Mouse (Mus musculus) embryonic facial prominence, embryonic 12.5 days (tissue): ENCODE results near the gene Ruvbl2. TPM values are rescaled to one million over a fixed set of nuclear protein-coding genes. Genes with fewer than 3 reads are reported as not detected.
"Not testable (repeated sequence)": the region's sequence is repeated elsewhere in the genome, so short reads cannot be mapped to it uniquely, and the experiment has no call there.

Source experiments
- ATAC-seq: fragments of 200-750 bp; cut with Nextera tagmentation; 2 replicates; pipeline ENCODE4 v1.8.0; 2017; ENCODE audit not compliant: insufficient number of reproducible peaks, insufficient read depth, low FRiP score, low TSS enrichment
- H3K27ac ChIP-seq: fragments of 300-500 bp; sonication (generic); 2 replicates; pipeline ENCODE4 v1.5.1; 2016; ENCODE audit warnings: mild to moderate bottlenecking
- H3K27me3 ChIP-seq: fragments of 300-500 bp; sonication (generic); 2 replicates; pipeline ENCODE4 v1.6.1; 2016; ENCODE audit warnings: mild to moderate bottlenecking, moderate library complexity
- H3K36me3 ChIP-seq: fragments of 300-500 bp; sonication (generic); 2 replicates; pipeline ENCODE4 v1.6.1; 2016; ENCODE audit warnings: mild to moderate bottlenecking
- H3K4me1 ChIP-seq: fragments of 300-500 bp; sonication (generic); 2 replicates; pipeline ENCODE4 v1.6.1; 2016
- H3K4me2 ChIP-seq: fragments of 300-500 bp; sonication (generic); replicated peaks from 2 replicates; pipeline ENCODE4 v1.6.1; 2016; ENCODE audit warnings: mild to moderate bottlenecking, moderate library complexity
- H3K4me3 ChIP-seq: fragments of 300-500 bp; sonication (generic); 2 replicates; pipeline ENCODE4 v1.5.1; 2016; ENCODE audit warnings: mild to moderate bottlenecking
- H3K9ac ChIP-seq: fragments of 300-500 bp; sonication (generic); 2 replicates; pipeline ENCODE4 v1.6.1; 2016; ENCODE audit warnings: mild to moderate bottlenecking, moderate library complexity
- H3K9me3 ChIP-seq: fragments of 300-500 bp; sonication (generic); 2 replicates; pipeline ENCODE4 v1.6.1; 2016; ENCODE audit warnings: mild to moderate bottlenecking, moderate library complexity
- WGBS: fragments of 180-500 bp; shearing (Covaris S2); methylation state at CpG from one replicate; pipeline ENCODE4 v1.1.7; 2016; 5-methylcytosine and 5-hydroxymethylcytosine counted together
- polyA plus RNA-seq: library from polyadenylated mRNA; unstranded; fragments of >200 nt; fragmentation: Nextera tagmentation; extraction: Ambion mirVana; gene quantifications from 2 replicates; pipeline ENCODE4 v1.2.1, GENCODE M21; 2016

Gene Ruvbl2
- polyA plus RNA-seq, 1 experiment from 2014 or later, result 151 TPM

DNA sequence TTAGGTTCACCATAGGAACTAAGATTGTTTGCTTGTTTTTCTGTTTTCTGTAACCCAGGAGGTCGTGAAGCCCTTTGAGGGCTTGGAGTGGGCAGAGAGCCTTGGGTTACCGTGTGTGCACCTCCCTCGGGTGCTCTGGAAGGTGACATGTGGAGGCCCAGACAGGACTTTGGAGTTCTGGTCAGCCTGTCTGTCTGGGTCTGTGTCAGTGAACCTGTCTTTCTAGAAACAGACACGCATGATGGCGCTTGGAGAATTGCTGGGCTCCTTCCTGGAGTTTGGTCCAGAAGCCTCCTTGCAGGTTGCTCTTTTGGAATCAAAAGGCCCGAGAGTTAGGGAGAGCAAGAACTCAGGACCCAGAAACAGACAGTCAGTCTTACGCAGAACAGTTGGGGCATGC lies 22.5 kb upstream of the Ruvbl2 start:
- Histone ChIP-seq H3K4me3 (peak overlapping the region; percentile 89), H3K36me3 (peaks cover 61% of the 10 kb centered on the region), H3K4me2 (peak overlapping the region; percentile 43), H3K27me3 (no peaks in the 10 kb centered on the region), H3K4me1 (peaks cover 28% of the 10 kb centered on the region), H3K27ac (peak overlapping the region; percentile 80), H3K9ac (no peak overlapping the region; the same call in 1 of the 2 replicates), H3K9me3 (no peaks in the 10 kb centered on the region)
- 74% methylated on average over 7 of the region's 7 CpGs for WGBS
- ATAC-seq, result no peak

GRCm38 (mm10) chr7:45459564-45460140 lies 21.8 kb upstream of the Ruvbl2 start, which contains the start of gene Ftl1:
Gene Ftl1, minus strand, starts transcription at chr7:45459884.
- not testable (repeated sequence) for H3K27me3 ChIP-seq, H3K9me3 ChIP-seq
- Histone ChIP-seq H3K4me3 (peak within 1 kb of the TSS; percentile 89), H3K9ac (peak within 1 kb of the TSS; percentile 89), H3K4me2 (peak within 1 kb of the TSS; percentile 73), H3K4me1 (peaks cover 24% of the 10 kb centered on the region), H3K27ac (peak within 1 kb of the TSS; percentile 97), H3K36me3 (peaks cover 61% of the 10 kb centered on the region)
- peak; percentile 94 for ATAC-seq
- under 1% methylated on average over 28 of the region's 37 CpGs for WGBS

- Histone ChIP-seq H3K9me3 (no peaks in the 10 kb centered on the region), H3K36me3 (peaks cover 62% of the 10 kb centered on the region), H3K4me1 (peaks cover 24% of the 10 kb centered on the region), H3K4me3 (peak overlapping the region; percentile 89), H3K27ac (peak overlapping the region; percentile 97), H3K9ac (peak overlapping the region; percentile 89), H3K27me3 (no peaks in the 10 kb centered on the region), H3K4me2 (peak overlapping the region; percentile 73)
- ATAC-seq, result peak; percentile 57
- WGBS, result under 1% methylated on average over 43 of the region's 43 CpGs
Measured at GRCm38 (mm10) chr7:45458748-45459563, 21.1 kb upstream of the Ruvbl2 start.

DNA sequence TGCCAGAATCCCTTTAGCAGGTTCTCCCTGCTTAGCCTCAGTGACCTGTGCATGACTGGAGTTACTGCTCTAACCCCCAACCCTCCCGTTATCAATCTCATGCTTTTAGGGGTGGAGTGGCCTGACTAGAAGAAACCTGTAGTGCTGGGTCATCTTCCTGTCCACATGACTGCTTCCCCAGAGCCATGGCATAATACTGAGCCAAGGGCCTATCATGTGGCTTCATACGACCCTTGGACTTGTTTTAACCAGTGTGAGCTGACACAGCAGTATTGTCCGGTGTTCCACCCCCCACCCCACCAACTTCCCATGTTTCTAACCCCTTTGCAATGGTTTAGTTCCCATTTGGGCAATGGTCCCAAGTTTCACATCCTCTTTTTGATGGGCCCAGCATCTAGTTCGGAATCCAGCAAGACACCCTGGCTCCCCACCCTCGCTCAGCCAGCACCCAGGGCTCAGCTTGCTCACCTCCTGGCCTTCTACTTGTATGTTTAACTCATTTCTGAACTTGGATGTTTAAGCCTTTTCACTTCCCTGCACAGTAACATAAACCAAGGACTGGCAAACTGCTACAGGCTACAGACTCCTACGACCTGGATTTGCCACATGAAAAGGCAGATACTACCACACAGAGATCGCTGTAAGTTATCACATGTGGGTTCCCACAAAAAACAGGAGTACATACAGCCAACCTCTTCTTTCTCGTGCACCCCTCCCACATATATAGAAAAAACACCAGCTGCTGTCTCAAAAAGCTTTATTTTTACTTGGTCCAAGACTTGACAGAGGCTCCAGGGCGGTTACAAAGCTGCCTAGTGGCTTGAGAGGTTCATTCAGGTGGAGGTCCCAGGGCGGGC lies 19.5 kb upstream of the Ruvbl2 start:
- peaks cover 61% of the 10 kb centered on the region for H3K36me3 ChIP-seq

GRCm38 (mm10) chr7:45456721-45457203 lies 18.9 kb upstream of the Ruvbl2 start:
- Histone ChIP-seq H3K27ac (peak overlapping the region; percentile 30; the same call in 1 of the 2 replicates), H3K36me3 (peaks cover 61% of the 10 kb centered on the region), H3K27me3 (no peaks in the 10 kb centered on the region), H3K4me1 (peaks cover 24% of the 10 kb centered on the region), H3K4me3 (0 out of 2 replicates have a peak overlapping the region, but pooled peaks have one; percentile 89), H3K9ac (no peak overlapping the region; the same call in 1 of the 2 replicates), H3K9me3 (no peaks in the 10 kb centered on the region), H3K4me2 (no peak overlapping the region)
- WGBS, result 51% methylated on average over 9 of the region's 9 CpGs
- no peak for ATAC-seq

More for the DNA sequence above, 19.5 kb upstream of the Ruvbl2 start:
- Histone ChIP-seq H3K9me3 (no peaks in the 10 kb centered on the region), H3K4me2 (peak overlapping the region; percentile 73), H3K4me1 (peaks cover 24% of the 10 kb centered on the region), H3K9ac (peak overlapping the region; percentile 89), H3K27me3 (no peaks in the 10 kb centered on the region), H3K4me3 (peak overlapping the region; percentile 89), H3K27ac (0 out of 2 replicates have a peak overlapping the region, but pooled peaks have one; percentile 42)
- WGBS, result 69% methylated on average over 10 of the region's 10 CpGs
- ATAC-seq, result no peak

DNA sequence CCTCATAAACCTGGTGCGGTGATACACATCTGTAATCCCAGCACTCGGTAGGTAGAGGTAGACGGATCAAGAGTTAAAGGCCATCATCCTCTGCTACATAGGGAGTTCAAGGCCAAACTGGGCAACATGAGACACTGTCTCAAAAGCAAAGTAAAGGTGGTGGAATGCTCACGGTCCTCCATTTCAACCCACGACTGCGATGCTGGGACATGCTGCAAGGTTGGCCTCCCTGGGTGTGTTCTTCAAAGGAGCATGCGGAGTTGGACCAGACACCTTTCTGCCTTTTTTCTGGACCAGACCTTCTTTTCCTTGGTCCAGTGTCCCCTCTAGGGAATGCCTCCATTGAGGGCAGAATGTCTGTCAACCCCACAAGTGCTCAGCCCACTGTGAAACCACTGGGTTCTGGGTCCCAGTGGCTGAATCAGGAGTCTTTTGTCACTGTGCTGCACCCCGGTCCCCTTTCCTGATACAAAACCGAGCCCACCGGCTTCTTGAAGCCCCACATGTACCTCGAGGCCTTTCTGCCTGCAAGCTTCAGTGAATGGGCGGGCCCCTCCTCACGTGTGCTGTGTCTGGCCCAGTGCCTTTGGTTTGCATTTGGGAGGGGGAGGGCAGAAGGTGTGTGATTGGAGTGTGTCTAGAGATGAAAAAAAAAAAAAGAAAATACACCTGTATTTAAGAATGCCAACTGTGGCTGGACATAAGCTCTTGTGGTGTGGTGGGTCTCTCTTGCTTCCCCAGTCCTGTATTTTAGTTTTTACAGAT lies 18.2 kb upstream of the Ruvbl2 start:
- H3K4me3 ChIP-seq, result no peak overlapping the region
- H3K4me1 ChIP-seq, result peaks cover 24% of the 10 kb centered on the region
- no peak overlapping the region for H3K4me2 ChIP-seq
- ATAC-seq, result no peak
- no peaks in the 10 kb centered on the region for H3K9me3 ChIP-seq
- 71% methylated on average over 13 of the region's 13 CpGs for WGBS
- peaks cover 60% of the 10 kb centered on the region for H3K36me3 ChIP-seq
- no peaks in the 10 kb centered on the region for H3K27me3 ChIP-seq
- H3K9ac ChIP-seq, result no peak overlapping the region
- H3K27ac ChIP-seq, result 0 out of 2 replicates have a peak overlapping the region, but pooled peaks have one; percentile 30

DNA sequence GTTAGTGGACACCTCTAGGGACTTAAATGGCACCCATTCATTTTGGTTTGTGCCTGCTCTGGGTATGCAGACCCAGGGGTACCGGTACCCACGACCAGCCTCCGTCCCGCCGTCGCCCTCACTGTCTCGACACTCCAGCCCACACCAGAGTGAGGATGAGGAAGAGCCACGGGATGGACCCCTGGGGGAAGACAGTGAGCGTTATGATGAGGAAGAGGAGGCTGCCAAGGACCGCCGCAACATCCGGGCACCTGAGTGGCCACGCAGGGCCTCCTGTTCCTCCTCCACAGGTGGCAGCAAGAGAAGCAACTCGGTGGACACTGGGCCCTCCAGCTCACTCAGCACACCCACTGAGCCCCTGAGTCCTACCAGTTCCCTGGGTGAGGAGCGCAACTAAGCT lies 17.1 kb upstream of the Ruvbl2 start:
- Histone ChIP-seq H3K4me1 (peaks cover 14% of the 10 kb centered on the region), H3K36me3 (peaks cover 67% of the 10 kb centered on the region), H3K4me2 (no peak overlapping the region), H3K9me3 (no peaks in the 10 kb centered on the region), H3K9ac (no peak overlapping the region), H3K4me3 (no peak overlapping the region), H3K27me3 (no peaks in the 10 kb centered on the region), H3K27ac (no peak overlapping the region)
- ATAC-seq, result no peak
- 89% methylated on average over 15 of the region's 15 CpGs for WGBS

GRCm38 (mm10) chr7:45451344-45451982 lies 13.6 kb upstream of the Ruvbl2 start:
- ATAC-seq, result peak; percentile 75; the same call in 1 of the 2 replicates
- H3K4me3 ChIP-seq, result no peak overlapping the region
- H3K9me3 ChIP-seq, result no peaks in the 10 kb centered on the region
- no peaks in the 10 kb centered on the region for H3K4me1 ChIP-seq
- H3K4me2 ChIP-seq, result no peak overlapping the region
- H3K36me3 ChIP-seq, result peaks cover 69% of the 10 kb centered on the region
- no peak overlapping the region for H3K9ac ChIP-seq
- H3K27me3 ChIP-seq, result no peaks in the 10 kb centered on the region
- no peak overlapping the region for H3K27ac ChIP-seq
- 53% methylated on average over 23 of the region's 23 CpGs for WGBS

GRCm38 (mm10) chr7:45449974-45450373 lies 12.1 kb upstream of the Ruvbl2 start:
- H3K4me3 ChIP-seq, result no peak overlapping the region
- H3K4me2 ChIP-seq, result no peak overlapping the region
- no peaks in the 10 kb centered on the region for H3K27me3 ChIP-seq
- no peak overlapping the region for H3K27ac ChIP-seq
- WGBS, result 86% methylated on average over 1 of the region's 1 CpGs
- no peak overlapping the region for H3K9ac ChIP-seq
- H3K4me1 ChIP-seq, result no peaks in the 10 kb centered on the region
- no peaks in the 10 kb centered on the region for H3K9me3 ChIP-seq
- no peak for ATAC-seq
- H3K36me3 ChIP-seq, result peaks cover 56% of the 10 kb centered on the region

GRCm38 (mm10) chr7:45447325-45447990 lies 9.6 kb upstream of the Ruvbl2 start:
- ATAC-seq, result no peak
- H3K36me3 ChIP-seq, result peaks cover 61% of the 10 kb centered on the region
- no peak overlapping the region for H3K4me2 ChIP-seq
- no peaks in the 10 kb centered on the region for H3K4me1 ChIP-seq
- no peaks in the 10 kb centered on the region for H3K9me3 ChIP-seq
- WGBS, result 27% methylated on average over 11 of the region's 11 CpGs
- no peaks in the 10 kb centered on the region for H3K27me3 ChIP-seq
- no peak overlapping the region for H3K9ac ChIP-seq
- H3K4me3 ChIP-seq, result no peak overlapping the region
- H3K27ac ChIP-seq, result no peak overlapping the region
